Mouse (Mus musculus): ENCODE results near the gene Gm28043. TPM values are rescaled to one million over a fixed set of nuclear protein-coding genes. Genes with fewer than 3 reads are reported as not detected.

Gene Gm28043
- polyA plus RNA-seq, 1 experiment from 2014 or later: 3.4 TPM

DNA sequence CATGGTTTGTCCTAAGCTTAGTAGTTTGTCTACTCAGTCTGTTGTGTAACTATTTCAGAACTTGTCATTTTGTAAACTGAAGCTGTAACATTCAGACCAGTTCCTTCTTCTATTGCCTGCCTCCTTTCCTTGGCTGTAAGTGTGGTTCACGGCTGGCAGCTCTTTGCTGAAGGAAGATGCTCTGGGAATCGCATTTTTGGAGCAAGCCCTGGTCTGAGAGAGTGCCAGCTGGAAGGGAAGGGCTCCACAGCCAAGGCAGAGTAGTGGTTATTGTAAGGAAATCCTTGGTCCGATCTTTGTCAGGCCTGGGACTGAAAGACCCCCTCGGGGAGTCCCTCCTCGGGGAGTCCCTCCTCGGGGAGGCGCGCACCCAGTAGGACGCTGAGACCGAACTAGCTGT is 73.9 kb downstream of the Gm28043 start:
- Histone ChIP-seq H3K27ac (ENCODE audit: low read depth) (no peak overlapping the region), H3K9ac (ENCODE audit: low read length) (no peak overlapping the region), H3K4me3 (ENCODE audit: low read depth, low read length) (no peak overlapping the region), H3K9me3 (ENCODE audit: control insufficient read depth, low read length) (no peaks in the 10 kb centered on the region), H3K4me1 (replicated peaks; ENCODE audit: control insufficient read depth, insufficient read depth, low read length) (no peaks in the 10 kb centered on the region), H3K27me3 (replicated peaks; ENCODE audit: control insufficient read depth, insufficient read depth, low read length) (no peaks in the 10 kb centered on the region), H3K4me2 (ENCODE audit: low read length) (no peak overlapping the region), H3K36me3 (ENCODE audit: control insufficient read depth, insufficient read depth, low read length) (peaks cover 83% of the 10 kb centered on the region)
- no peak for ATAC-seq (replicated peaks; ENCODE audit: low FRiP score, low TSS enrichment, low read depth)
- DNase-seq (ENCODE audit: low spot score): no peak
- WGBS: 96% methylated on average over 10 of the region's 10 CpGs

DNA sequence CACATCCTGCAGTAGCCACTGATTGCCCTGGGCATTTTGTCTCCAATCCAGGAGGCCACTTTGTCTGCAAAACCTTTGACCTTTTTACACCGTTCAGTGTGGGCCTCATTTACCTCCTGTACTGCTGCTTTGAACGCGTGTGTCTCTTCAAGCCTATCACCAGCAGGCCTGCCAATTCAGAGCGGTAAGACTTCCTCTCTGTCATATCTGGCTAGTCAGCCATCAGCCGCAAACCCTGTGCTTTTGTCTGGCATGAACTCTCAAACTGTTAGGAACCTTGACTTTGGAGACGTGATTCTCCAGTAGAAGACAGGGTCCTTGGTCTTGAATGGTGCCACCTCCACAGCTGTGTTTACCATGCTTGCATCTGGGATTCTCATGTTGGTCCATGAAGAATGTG is 75.6 kb downstream of the Gm28043 start:
- no peak overlapping the region for H3K9ac ChIP-seq (ENCODE audit: low read length)
- H3K36me3 ChIP-seq (ENCODE audit: control insufficient read depth, insufficient read depth, low read length): peaks cover 83% of the 10 kb centered on the region
- H3K4me3 ChIP-seq (ENCODE audit: low read depth, low read length): no peak overlapping the region
- no peaks in the 10 kb centered on the region for H3K27me3 ChIP-seq (replicated peaks; ENCODE audit: control insufficient read depth, insufficient read depth, low read length)
- H3K9me3 ChIP-seq (ENCODE audit: control insufficient read depth, low read length): no peaks in the 10 kb centered on the region
- no peak overlapping the region for H3K27ac ChIP-seq (ENCODE audit: low read depth)
- WGBS: 79% methylated on average over 6 of the region's 6 CpGs
- no peak overlapping the region for H3K4me2 ChIP-seq (ENCODE audit: low read length)
- ATAC-seq (replicated peaks; ENCODE audit: low FRiP score, low TSS enrichment, low read depth): no peak
- H3K4me1 ChIP-seq (replicated peaks; ENCODE audit: control insufficient read depth, insufficient read depth, low read length): no peaks in the 10 kb centered on the region
- DNase-seq (ENCODE audit: low spot score): no peak

DNA sequence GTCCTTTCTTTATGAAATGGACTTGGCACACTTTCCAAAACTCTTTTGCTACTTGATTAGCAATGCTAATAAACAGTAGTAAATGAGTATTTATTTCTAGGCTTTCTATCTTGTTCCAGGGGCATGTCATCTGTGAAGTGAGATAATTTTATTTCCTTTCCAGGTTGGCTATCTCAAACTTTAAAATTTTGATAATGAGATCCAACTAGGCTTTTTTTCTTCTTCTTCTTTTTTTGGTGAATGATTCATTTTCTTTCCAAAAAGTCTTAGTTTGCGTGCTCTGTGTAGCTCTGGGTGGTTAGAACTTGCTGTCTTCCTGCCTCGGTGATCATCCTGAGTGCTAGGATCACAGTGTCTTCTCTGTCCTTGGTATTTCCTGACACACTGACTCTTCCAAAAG is 78.2 kb downstream of the Gm28043 start:
- DNase-seq (ENCODE audit: low spot score) (no peak), ATAC-seq (replicated peaks; ENCODE audit: low FRiP score, low TSS enrichment, low read depth) (no peak)
- 86% methylated on average over 2 of the region's 2 CpGs for WGBS
- no peaks in the 10 kb centered on the region for H3K27me3 ChIP-seq (replicated peaks; ENCODE audit: control insufficient read depth, insufficient read depth, low read length)
- H3K9me3 ChIP-seq (ENCODE audit: control insufficient read depth, low read length): no peaks in the 10 kb centered on the region
- H3K27ac ChIP-seq (ENCODE audit: low read depth): no peak overlapping the region
- no peaks in the 10 kb centered on the region for H3K4me1 ChIP-seq (replicated peaks; ENCODE audit: control insufficient read depth, insufficient read depth, low read length)
- H3K36me3 ChIP-seq (ENCODE audit: control insufficient read depth, insufficient read depth, low read length): peaks cover 77% of the 10 kb centered on the region
- H3K4me3 ChIP-seq (ENCODE audit: low read depth, low read length): no peak overlapping the region
- H3K9ac ChIP-seq (ENCODE audit: low read length): no peak overlapping the region
- no peak overlapping the region for H3K4me2 ChIP-seq (ENCODE audit: low read length)

DNA sequence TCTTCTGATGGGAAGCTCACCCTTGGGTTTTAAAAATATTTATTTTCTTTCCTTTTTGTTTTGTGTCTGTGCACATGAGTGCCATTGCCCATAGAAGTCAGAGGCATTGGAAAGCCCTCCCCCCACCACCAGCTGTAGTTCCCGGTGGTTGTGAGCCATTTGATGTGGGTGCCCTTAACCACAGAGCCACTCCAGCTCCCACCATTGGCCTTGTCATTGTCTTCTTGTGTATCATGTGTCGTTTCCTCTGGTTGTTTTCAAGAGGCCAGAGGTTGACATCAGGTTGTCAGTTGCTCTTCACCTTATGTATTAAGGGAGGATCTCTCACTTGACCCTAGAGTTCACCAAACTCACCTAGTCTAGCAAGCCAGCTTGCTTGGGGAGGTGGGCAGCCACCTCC is 78.9 kb downstream of the Gm28043 start:
- Histone ChIP-seq H3K4me2 (ENCODE audit: low read length) (no peak overlapping the region), H3K4me1 (replicated peaks; ENCODE audit: control insufficient read depth, insufficient read depth, low read length) (no peaks in the 10 kb centered on the region), H3K36me3 (ENCODE audit: control insufficient read depth, insufficient read depth, low read length) (peaks cover 77% of the 10 kb centered on the region), H3K27ac (ENCODE audit: low read depth) (no peak overlapping the region), H3K9me3 (ENCODE audit: control insufficient read depth, low read length) (no peaks in the 10 kb centered on the region), H3K27me3 (replicated peaks; ENCODE audit: control insufficient read depth, insufficient read depth, low read length) (no peaks in the 10 kb centered on the region), H3K4me3 (ENCODE audit: low read depth, low read length) (no peak overlapping the region), H3K9ac (ENCODE audit: low read length) (no peak overlapping the region)
- DNase-seq (ENCODE audit: low spot score) (no peak), ATAC-seq (replicated peaks; ENCODE audit: low FRiP score, low TSS enrichment, low read depth) (no peak)
- WGBS: 75% methylated on average over 2 of the region's 2 CpGs

DNA sequence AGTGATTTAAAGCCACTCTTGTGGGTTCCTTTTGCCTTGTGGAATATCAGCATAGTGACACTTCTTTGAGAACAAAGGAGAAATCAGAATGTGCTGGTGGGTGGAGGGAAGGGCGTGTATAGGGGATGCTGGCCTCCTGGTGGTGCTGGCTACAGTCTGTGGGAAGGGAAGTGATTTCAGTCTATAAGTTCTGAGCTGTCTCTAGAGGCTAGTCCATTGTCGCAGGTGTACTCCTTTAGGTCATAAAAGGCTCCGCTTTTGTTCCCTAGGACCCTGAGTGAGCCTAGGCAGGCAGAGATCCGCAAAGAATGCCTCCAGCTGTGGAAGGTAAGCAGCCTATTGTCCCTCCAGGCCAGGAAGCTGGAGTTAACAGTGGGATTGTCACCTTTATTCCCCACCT is 79.8 kb downstream of the Gm28043 start:
- no peak for DNase-seq (ENCODE audit: low spot score)
- H3K4me2 ChIP-seq (ENCODE audit: low read length): no peak overlapping the region
- no peaks in the 10 kb centered on the region for H3K27me3 ChIP-seq (replicated peaks; ENCODE audit: control insufficient read depth, insufficient read depth, low read length)
- H3K4me3 ChIP-seq (ENCODE audit: low read depth, low read length): no peak overlapping the region
- ATAC-seq (replicated peaks; ENCODE audit: low FRiP score, low TSS enrichment, low read depth): no peak
- WGBS: 82% methylated on average over 4 of the region's 4 CpGs
- no peaks in the 10 kb centered on the region for H3K4me1 ChIP-seq (replicated peaks; ENCODE audit: control insufficient read depth, insufficient read depth, low read length)
- H3K36me3 ChIP-seq (ENCODE audit: control insufficient read depth, insufficient read depth, low read length): peaks cover 84% of the 10 kb centered on the region
- H3K9ac ChIP-seq (ENCODE audit: low read length): no peak overlapping the region
- H3K9me3 ChIP-seq (ENCODE audit: control insufficient read depth, low read length): no peaks in the 10 kb centered on the region
- H3K27ac ChIP-seq (ENCODE audit: low read depth): no peak overlapping the region

DNA sequence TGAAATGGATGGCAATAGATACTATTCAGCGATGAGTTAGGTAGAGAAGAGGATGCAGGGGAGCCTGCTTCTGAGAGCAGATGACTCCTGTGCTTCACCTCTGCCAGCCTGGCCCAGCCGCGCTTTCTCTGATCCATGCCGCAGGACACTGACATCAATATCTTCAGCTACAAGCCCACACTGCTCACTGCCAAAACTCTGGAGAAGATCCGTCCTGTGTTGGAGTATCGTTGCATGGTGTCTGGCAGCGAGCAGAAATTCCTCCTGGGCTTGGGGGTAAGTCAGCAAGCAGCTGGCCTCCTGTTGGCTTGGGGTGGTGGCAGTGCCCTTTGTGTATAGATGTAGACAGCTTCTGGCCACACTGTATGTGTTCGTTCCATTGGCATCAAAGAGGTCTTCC is 82.3 kb downstream of the Gm28043 start:
- Histone ChIP-seq H3K4me2 (ENCODE audit: low read length) (no peak overlapping the region), H3K9ac (ENCODE audit: low read length) (no peak overlapping the region), H3K36me3 (ENCODE audit: control insufficient read depth, insufficient read depth, low read length) (peaks cover 88% of the 10 kb centered on the region), H3K27ac (ENCODE audit: low read depth) (no peak overlapping the region), H3K4me1 (replicated peaks; ENCODE audit: control insufficient read depth, insufficient read depth, low read length) (no peaks in the 10 kb centered on the region), H3K27me3 (replicated peaks; ENCODE audit: control insufficient read depth, insufficient read depth, low read length) (no peaks in the 10 kb centered on the region), H3K9me3 (ENCODE audit: control insufficient read depth, low read length) (no peaks in the 10 kb centered on the region), H3K4me3 (ENCODE audit: low read depth, low read length) (no peak overlapping the region)
- 98% methylated on average over 8 of the region's 8 CpGs for WGBS
- DNase-seq (ENCODE audit: low spot score) (no peak), ATAC-seq (replicated peaks; ENCODE audit: low FRiP score, low TSS enrichment, low read depth) (no peak)

DNA sequence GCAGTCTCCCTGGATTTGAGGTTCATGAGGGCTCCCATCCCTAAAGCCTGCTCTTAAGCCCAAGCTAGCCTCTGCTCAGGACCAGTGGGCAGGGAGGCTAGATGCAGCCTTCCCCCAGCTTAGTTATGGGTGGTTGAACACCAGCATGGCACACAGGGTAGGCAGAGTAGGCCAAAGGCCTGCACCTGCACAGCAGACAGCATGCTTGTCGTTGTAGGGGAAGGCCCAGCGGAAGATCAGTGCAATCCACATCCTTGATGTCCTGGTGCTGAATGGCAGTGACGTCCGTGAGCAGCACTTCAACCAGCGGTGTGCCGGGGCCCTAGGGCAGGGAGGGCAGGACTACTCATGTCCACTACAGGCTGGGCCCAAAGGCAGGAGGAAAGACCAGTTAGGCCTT is 83.7 kb downstream of the Gm28043 start:
- WGBS: 87% methylated on average over 6 of the region's 6 CpGs
- Histone ChIP-seq H3K27ac (ENCODE audit: low read depth) (no peak overlapping the region), H3K4me3 (ENCODE audit: low read depth, low read length) (no peak overlapping the region), H3K27me3 (replicated peaks; ENCODE audit: control insufficient read depth, insufficient read depth, low read length) (no peaks in the 10 kb centered on the region), H3K9me3 (ENCODE audit: control insufficient read depth, low read length) (no peaks in the 10 kb centered on the region), H3K4me2 (ENCODE audit: low read length) (no peak overlapping the region), H3K9ac (ENCODE audit: low read length) (no peak overlapping the region), H3K36me3 (ENCODE audit: control insufficient read depth, insufficient read depth, low read length) (peaks cover 87% of the 10 kb centered on the region), H3K4me1 (replicated peaks; ENCODE audit: control insufficient read depth, insufficient read depth, low read length) (no peaks in the 10 kb centered on the region)
- no peak for DNase-seq (ENCODE audit: low spot score)
- ATAC-seq (replicated peaks; ENCODE audit: low FRiP score, low TSS enrichment, low read depth): no peak

DNA sequence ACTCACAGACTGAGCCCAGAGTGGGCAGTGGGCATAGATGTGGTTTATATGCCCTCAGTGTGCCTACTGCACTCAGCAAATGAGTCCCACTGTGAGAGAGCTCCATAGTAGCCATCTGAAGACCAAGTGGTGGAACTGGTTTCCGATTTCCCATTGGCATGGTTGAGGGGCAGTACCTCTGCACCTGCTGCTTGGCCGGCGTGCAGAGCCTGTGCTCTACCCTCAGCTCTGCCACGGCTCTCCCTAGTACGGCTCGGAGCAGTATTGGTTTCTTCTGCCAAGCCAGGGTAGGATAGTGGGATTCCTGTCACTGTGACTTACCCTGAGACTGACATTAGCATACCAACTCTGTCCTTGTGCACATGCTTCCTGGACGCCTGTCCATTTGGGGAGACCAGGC is 85.9 kb downstream of the Gm28043 start:
- Histone ChIP-seq H3K4me2 (ENCODE audit: low read length) (no peak overlapping the region), H3K9ac (ENCODE audit: low read length) (no peak overlapping the region), H3K27ac (ENCODE audit: low read depth) (no peak overlapping the region), H3K4me1 (replicated peaks; ENCODE audit: control insufficient read depth, insufficient read depth, low read length) (no peaks in the 10 kb centered on the region), H3K4me3 (ENCODE audit: low read depth, low read length) (no peak overlapping the region), H3K27me3 (replicated peaks; ENCODE audit: control insufficient read depth, insufficient read depth, low read length) (no peaks in the 10 kb centered on the region), H3K9me3 (ENCODE audit: control insufficient read depth, low read length) (no peaks in the 10 kb centered on the region), H3K36me3 (ENCODE audit: control insufficient read depth, insufficient read depth, low read length) (peaks cover 75% of the 10 kb centered on the region)
- DNase-seq (ENCODE audit: low spot score) (no peak), ATAC-seq (replicated peaks; ENCODE audit: low FRiP score, low TSS enrichment, low read depth) (no peak)
- 89% methylated on average over 7 of the region's 7 CpGs for WGBS

DNA sequence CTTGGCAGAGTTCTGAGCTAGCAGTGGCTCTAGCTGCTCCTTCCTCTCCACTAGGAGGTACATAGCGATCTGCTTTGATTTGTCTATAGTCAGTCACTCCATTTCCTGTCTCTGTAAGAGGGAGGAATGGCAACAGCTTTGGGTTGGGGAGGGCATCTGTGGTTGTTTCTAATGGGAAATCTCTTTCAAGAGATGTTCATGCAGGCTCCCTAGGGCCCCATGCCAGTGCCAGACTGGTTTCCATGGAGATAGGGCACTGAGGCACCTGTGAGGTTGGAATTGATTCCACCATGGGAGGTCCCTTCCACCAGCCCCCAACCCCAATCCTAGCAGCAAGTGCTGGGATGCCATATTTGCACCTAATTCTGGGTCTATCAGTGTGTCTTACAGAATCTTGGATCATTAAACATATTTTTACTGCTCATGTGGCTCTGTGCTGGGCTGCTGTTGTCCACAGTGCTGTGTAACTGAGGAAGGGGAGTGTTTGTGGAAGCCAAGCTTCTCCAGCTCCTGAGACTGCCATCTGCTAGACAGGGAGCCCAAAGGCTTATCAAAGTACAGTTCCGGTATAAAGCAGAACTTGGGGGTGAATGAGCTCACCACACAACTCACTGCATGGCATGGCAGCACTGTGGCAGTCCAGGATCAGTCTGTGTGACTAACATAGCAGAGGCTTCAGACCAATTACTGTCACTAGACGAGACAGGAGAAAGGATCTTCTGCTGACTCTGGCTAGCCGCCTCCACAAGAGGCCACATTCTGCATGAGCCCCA is 88.4 kb downstream of the Gm28043 start:
- Histone ChIP-seq H3K4me1 (replicated peaks; ENCODE audit: control insufficient read depth, insufficient read depth, low read length) (no peaks in the 10 kb centered on the region), H3K36me3 (ENCODE audit: control insufficient read depth, insufficient read depth, low read length) (peaks cover 58% of the 10 kb centered on the region), H3K27ac (ENCODE audit: low read depth) (no peak overlapping the region), H3K9me3 (ENCODE audit: control insufficient read depth, low read length) (no peaks in the 10 kb centered on the region), H3K9ac (ENCODE audit: low read length) (no peak overlapping the region), H3K27me3 (replicated peaks; ENCODE audit: control insufficient read depth, insufficient read depth, low read length) (no peaks in the 10 kb centered on the region), H3K4me2 (ENCODE audit: low read length) (no peak overlapping the region), H3K4me3 (ENCODE audit: low read depth, low read length) (no peak overlapping the region)
- no peak for DNase-seq (ENCODE audit: low spot score)
- ATAC-seq (replicated peaks; ENCODE audit: low FRiP score, low TSS enrichment, low read depth): no peak
- WGBS: 77% methylated on average over 4 of the region's 4 CpGs

All from intestine, embryonic 14.5 days (tissue).